Mouse (Mus musculus) liver, embryonic 16.5 days (tissue): Measurements from ENCODE around the gene Mical3. TPM values are rescaled to one million over a fixed set of nuclear protein-coding genes. Genes with fewer than 3 reads are reported as not detected.

Source experiments
- ATAC-seq: fragments of 200-750 bp; cut with Nextera tagmentation; 2 replicates; pipeline ENCODE4 v1.8.0; 2017; ENCODE audit warnings: low read depth, mild to moderate bottlenecking, moderate number of reproducible peaks, moderate library complexity
- H3K27ac ChIP-seq: fragments of 300-500 bp; sonication (generic); 2 replicates; pipeline ENCODE4 v1.5.1; 2014; ENCODE audit warnings: mild to moderate bottlenecking, low read length
- H3K27me3 ChIP-seq: fragments of 300-500 bp; sonication (generic); 2 replicates; pipeline ENCODE4 v1.6.1; 2014; ENCODE audit warnings: low read depth, low read length, mixed read lengths; ENCODE audit not compliant: control insufficient read depth, insufficient read depth
- H3K36me3 ChIP-seq: fragments of 300-500 bp; sonication (generic); 2 replicates; pipeline ENCODE4 v1.6.1; 2014; ENCODE audit warnings: mild to moderate bottlenecking; ENCODE audit not compliant: control insufficient read depth, insufficient read depth
- H3K4me1 ChIP-seq: fragments of 300-500 bp; sonication (generic); 2 replicates; pipeline ENCODE4 v1.6.1; 2014; ENCODE audit warnings: low read depth, low read length, mixed read lengths; ENCODE audit not compliant: control insufficient read depth
- H3K4me2 ChIP-seq: fragments of 300-500 bp; sonication (generic); 2 replicates; pipeline ENCODE4 v1.6.1; 2014; ENCODE audit warnings: low read depth, low read length, mixed read lengths
- H3K4me3 ChIP-seq: fragments of 300-500 bp; sonication (generic); 2 replicates; pipeline ENCODE4 v1.5.1; 2014; ENCODE audit warnings: low read depth, mild to moderate bottlenecking, low read length
- H3K9ac ChIP-seq: fragments of 300-500 bp; sonication (generic); 2 replicates; pipeline ENCODE4 v1.6.1; 2014; ENCODE audit warnings: low read depth, low read length
- H3K9me3 ChIP-seq: fragments of 300-500 bp; sonication (generic); replicated peaks from 2 replicates; pipeline ENCODE4 v1.6.1; 2016; ENCODE audit warnings: low read length; ENCODE audit not compliant: control insufficient read depth
- WGBS: fragments of 180-500 bp; shearing (Covaris S2); extraction: QIAGEN DNeasy Blood & Tissue Kit; methylation state at CpG from one replicate; pipeline ENCODE4 v1.1.7; 2014; ENCODE audit not compliant: insufficient replicate concordance; 5-methylcytosine and 5-hydroxymethylcytosine counted together
- polyA plus RNA-seq: library from polyadenylated mRNA; unstranded; fragments of >200 nt; fragmentation: Nextera tagmentation; extraction: Ambion mirVana; gene quantifications from 2 replicates; pipeline ENCODE4 v1.2.1, GENCODE M21; 2015

Gene Mical3
- polyA plus RNA-seq, 1 experiment from 2014 or later = 9.2 TPM

- Histone ChIP-seq H3K4me3 (no peak overlapping the region), H3K27me3 (no peaks in the 10 kb centered on the region), H3K9me3 (no peaks in the 10 kb centered on the region), H3K9ac (no peak overlapping the region), H3K4me1 (peaks cover 17% of the 10 kb centered on the region), H3K4me2 (no peak overlapping the region), H3K27ac (no peak overlapping the region), H3K36me3 (no peaks in the 10 kb centered on the region)
- ATAC-seq = no peak
- WGBS = 73% methylated on average over 8 of the region's 8 CpGs
These were observed 82.1 kb downstream of the Mical3 start for GRCm38 (mm10) chr6:121048696-121049095.

- Histone ChIP-seq H3K36me3 (peaks cover 11% of the 10 kb centered on the region), H3K9me3 (no peaks in the 10 kb centered on the region), H3K27me3 (no peaks in the 10 kb centered on the region), H3K4me1 (no peaks in the 10 kb centered on the region; the same call in none of the 2 replicates), H3K4me2 (no peak overlapping the region), H3K9ac (no peak overlapping the region), H3K27ac (no peak overlapping the region), H3K4me3 (no peak overlapping the region)
- 69% methylated on average over 20 of the region's 20 CpGs for WGBS
- no peak for ATAC-seq
These were observed 85.3 kb downstream of the Mical3 start for GRCm38 (mm10) chr6:121045345-121046080.

- Histone ChIP-seq H3K4me2 (no peak overlapping the region), H3K4me3 (no peak overlapping the region), H3K4me1 (no peaks in the 10 kb centered on the region; the same call in none of the 2 replicates), H3K27me3 (no peaks in the 10 kb centered on the region), H3K36me3 (peaks cover 19% of the 10 kb centered on the region), H3K27ac (no peak overlapping the region), H3K9ac (no peak overlapping the region), H3K9me3 (no peaks in the 10 kb centered on the region)
- WGBS = 72% methylated on average over 14 of the region's 14 CpGs
- ATAC-seq = no peak; the same call in 1 of the 2 replicates
These were observed 87.2 kb downstream of the Mical3 start for GRCm38 (mm10) chr6:121043434-121044189.

- 77% methylated on average over 3 of the region's 3 CpGs for WGBS
- Histone ChIP-seq H3K27ac (no peak overlapping the region), H3K36me3 (peaks cover 37% of the 10 kb centered on the region), H3K27me3 (no peaks in the 10 kb centered on the region), H3K4me3 (no peak overlapping the region), H3K9ac (no peak overlapping the region), H3K9me3 (no peaks in the 10 kb centered on the region), H3K4me2 (no peak overlapping the region), H3K4me1 (no peaks in the 10 kb centered on the region; the same call in 1 of the 2 replicates)
- no peak for ATAC-seq
These were observed 91.1 kb downstream of the Mical3 start for GRCm38 (mm10) chr6:121039719-121040118.

- no peaks in the 10 kb centered on the region; the same call in 1 of the 2 replicates for H3K4me1 ChIP-seq
- no peak for ATAC-seq
- no peak overlapping the region for H3K27ac ChIP-seq
- H3K9me3 ChIP-seq = no peaks in the 10 kb centered on the region
- peaks cover 38% of the 10 kb centered on the region for H3K36me3 ChIP-seq
- no peak overlapping the region for H3K4me2 ChIP-seq
- 80% methylated on average over 9 of the region's 9 CpGs for WGBS
- H3K9ac ChIP-seq = no peak overlapping the region
- no peak overlapping the region for H3K4me3 ChIP-seq
- no peaks in the 10 kb centered on the region for H3K27me3 ChIP-seq
These were observed 91.5 kb downstream of the Mical3 start for GRCm38 (mm10) chr6:121039286-121039685.

- Histone ChIP-seq H3K27ac (no peak overlapping the region), H3K36me3 (peaks cover 60% of the 10 kb centered on the region), H3K4me1 (no peaks in the 10 kb centered on the region), H3K9me3 (no peaks in the 10 kb centered on the region), H3K9ac (no peak overlapping the region), H3K4me2 (no peak overlapping the region), H3K27me3 (no peaks in the 10 kb centered on the region), H3K4me3 (no peak overlapping the region)
- peak; percentile 76 for ATAC-seq
- 71% methylated on average over 4 of the region's 4 CpGs for WGBS
These were observed 93.7 kb downstream of the Mical3 start for GRCm38 (mm10) chr6:121037086-121037485.

GRCm38 (mm10) chr6:121035929-121036328 lies 94.9 kb downstream of the Mical3 start:
- Histone ChIP-seq H3K27ac (no peak overlapping the region), H3K27me3 (no peaks in the 10 kb centered on the region), H3K9me3 (no peaks in the 10 kb centered on the region), H3K4me2 (no peak overlapping the region), H3K4me1 (no peaks in the 10 kb centered on the region), H3K4me3 (no peak overlapping the region), H3K9ac (no peak overlapping the region), H3K36me3 (peaks cover 56% of the 10 kb centered on the region)
- 84% methylated on average over 3 of the region's 3 CpGs for WGBS
- no peak for ATAC-seq

- no peak overlapping the region for H3K4me2 ChIP-seq
- no peak overlapping the region for H3K9ac ChIP-seq
- H3K9me3 ChIP-seq = no peaks in the 10 kb centered on the region
- 85% methylated on average over 12 of the region's 12 CpGs for WGBS
- H3K4me3 ChIP-seq = no peak overlapping the region
- H3K4me1 ChIP-seq = no peaks in the 10 kb centered on the region
- no peak for ATAC-seq
- H3K27me3 ChIP-seq = no peaks in the 10 kb centered on the region
- no peak overlapping the region for H3K27ac ChIP-seq
- peaks cover 60% of the 10 kb centered on the region for H3K36me3 ChIP-seq
These were observed 95.5 kb downstream of the Mical3 start for GRCm38 (mm10) chr6:121035268-121035667.

- H3K27me3 ChIP-seq = no peaks in the 10 kb centered on the region
- no peaks in the 10 kb centered on the region for H3K4me1 ChIP-seq
- ATAC-seq = no peak
- no peaks in the 10 kb centered on the region for H3K9me3 ChIP-seq
- peaks cover 69% of the 10 kb centered on the region for H3K36me3 ChIP-seq
- H3K4me3 ChIP-seq = no peak overlapping the region
- no peak overlapping the region for H3K27ac ChIP-seq
- 86% methylated on average over 3 of the region's 3 CpGs for WGBS
- H3K4me2 ChIP-seq = no peak overlapping the region
- no peak overlapping the region for H3K9ac ChIP-seq
These were observed 97.5 kb downstream of the Mical3 start for GRCm38 (mm10) chr6:121033250-121033649.
